Mouse (Mus musculus) bone marrow, adult 2 months (tissue): ENCODE data around the gene Epn3. TPM values are rescaled to one million over a fixed set of nuclear protein-coding genes. Genes with fewer than 3 reads are reported as not detected.
A peak's percentile ranks its signal among the peaks of the same experiment; 100 is the strongest.

Experiments
- H3K27ac ChIP-seq: fragments of 200-500 bp; 2 replicates; pipeline ENCODE4 v1.5.1; 2012; ENCODE audit warnings: low read depth, mild to moderate bottlenecking, control low read depth, inconsistent platforms, low read length; ENCODE audit not compliant: control insufficient read depth, poor library complexity, insufficient read depth
- H3K4me1 ChIP-seq: fragments of 200-500 bp; 2 replicates; pipeline ENCODE4 v1.6.1; 2011; ENCODE audit warnings: low read length; ENCODE audit not compliant: control insufficient read depth, insufficient read depth
- H3K4me3 ChIP-seq: fragments of 200-500 bp; replicated peaks from 2 replicates; pipeline ENCODE3; 2011; ENCODE audit warnings: mild to moderate bottlenecking, low read depth, low read length, control low read depth; ENCODE audit not compliant: control insufficient read depth
- CTCF ChIP-seq: fragments of 200-500 bp; IDR thresholded peaks from 2 replicates; pipeline ENCODE4 v1.5.1; 2011; ENCODE audit warnings: low read length, control low read depth; ENCODE audit not compliant: control insufficient read depth, insufficient read depth
- POLR2A ChIP-seq: fragments of 200-500 bp; IDR thresholded peaks from 2 replicates; pipeline ENCODE4 v1.6.1; 2011; ENCODE audit warnings: low read depth, mild to moderate bottlenecking, control low read depth, low read length, borderline replicate concordance; ENCODE audit not compliant: control insufficient read depth
- WGBS: fragments of 180-500 bp; shearing (Covaris S2); methylation state at CpG from one replicate; pipeline ENCODE4 v1.1.7; 2018; 5-methylcytosine and 5-hydroxymethylcytosine counted together
- polyA plus RNA-seq: library from polyadenylated mRNA; stranded (reverse); fragments of >200 nt; gene quantifications from 2 replicates; pipeline ENCODE4 v1.2.4, GENCODE M21; 2011; ENCODE audit warnings: low replicate concordance; ENCODE audit not compliant: missing spikeins, insufficient read depth, insufficient read length

The Epn3 gene
- polyA plus RNA-seq, 1 experiment = not detected

- Histone ChIP-seq H3K4me3 (no peak overlapping the region), H3K4me1 (no peaks in the 10 kb centered on the region), H3K27ac (no peak overlapping the region)
- WGBS = 88% methylated on average over 4 of the region's 4 CpGs
- TF ChIP-seq POLR2A (no peak), CTCF (no peak)
These were observed 42.6 kb upstream of the Epn3 start for GRCm38 (mm10) chr11:94542400-94542799.

- WGBS = 77% methylated on average over 7 of the region's 7 CpGs
- no peak overlapping the region for H3K4me3 ChIP-seq
- TF ChIP-seq CTCF (no peak), POLR2A (no peak)
These were observed 40.0 kb upstream of the Epn3 start for GRCm38 (mm10) chr11:94539761-94540160.

GRCm38 (mm10) chr11:94538733-94539292, 39.0 kb upstream of the Epn3 start:
- TF ChIP-seq POLR2A (no peak), CTCF (no peak)
- no peak overlapping the region for H3K4me3 ChIP-seq
- no peaks in the 10 kb centered on the region for H3K4me1 ChIP-seq
- H3K27ac ChIP-seq = no peak overlapping the region
- WGBS = 74% methylated on average over 8 of the region's 8 CpGs

More at GRCm38 (mm10) chr11:94539761-94540160, 40.0 kb upstream of the Epn3 start:
- H3K27ac ChIP-seq = no peak overlapping the region
- no peaks in the 10 kb centered on the region for H3K4me1 ChIP-seq

- TF ChIP-seq POLR2A = no peak
- TF ChIP-seq CTCF = no peak
- H3K27ac ChIP-seq = no peak overlapping the region
- H3K4me3 ChIP-seq = no peak overlapping the region
- H3K4me1 ChIP-seq = no peaks in the 10 kb centered on the region
- WGBS = 87% methylated on average over 8 of the region's 8 CpGs
These were observed 33.4 kb upstream of the Epn3 start for GRCm38 (mm10) chr11:94533171-94533570.

DNA sequence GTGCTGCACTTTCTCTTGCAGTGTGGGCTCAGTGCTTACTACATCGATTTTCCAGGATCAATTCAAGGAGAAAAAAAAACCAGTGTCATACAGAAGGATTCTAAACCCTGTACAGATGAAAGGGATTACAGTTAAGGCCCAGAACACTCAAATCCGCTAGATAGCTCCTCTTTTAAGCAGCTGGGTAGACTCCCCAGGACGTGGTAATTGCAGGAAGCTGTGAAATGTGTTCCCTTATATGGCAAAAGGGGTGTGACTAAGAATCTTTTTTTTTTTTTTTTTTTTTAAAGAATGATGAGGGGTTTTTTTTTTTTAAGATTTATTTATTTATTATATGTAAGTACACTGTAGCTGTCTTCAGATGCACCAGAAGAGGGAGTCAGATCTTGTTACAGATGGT, 29.1 kb upstream of the Epn3 start:
- H3K4me1 ChIP-seq = no peaks in the 10 kb centered on the region
- no peak overlapping the region for H3K27ac ChIP-seq
- H3K4me3 ChIP-seq = no peak overlapping the region
- no peak for TF ChIP-seq CTCF
- TF ChIP-seq POLR2A = no peak
- WGBS = 41% methylated on average over 3 of the region's 3 CpGs

DNA sequence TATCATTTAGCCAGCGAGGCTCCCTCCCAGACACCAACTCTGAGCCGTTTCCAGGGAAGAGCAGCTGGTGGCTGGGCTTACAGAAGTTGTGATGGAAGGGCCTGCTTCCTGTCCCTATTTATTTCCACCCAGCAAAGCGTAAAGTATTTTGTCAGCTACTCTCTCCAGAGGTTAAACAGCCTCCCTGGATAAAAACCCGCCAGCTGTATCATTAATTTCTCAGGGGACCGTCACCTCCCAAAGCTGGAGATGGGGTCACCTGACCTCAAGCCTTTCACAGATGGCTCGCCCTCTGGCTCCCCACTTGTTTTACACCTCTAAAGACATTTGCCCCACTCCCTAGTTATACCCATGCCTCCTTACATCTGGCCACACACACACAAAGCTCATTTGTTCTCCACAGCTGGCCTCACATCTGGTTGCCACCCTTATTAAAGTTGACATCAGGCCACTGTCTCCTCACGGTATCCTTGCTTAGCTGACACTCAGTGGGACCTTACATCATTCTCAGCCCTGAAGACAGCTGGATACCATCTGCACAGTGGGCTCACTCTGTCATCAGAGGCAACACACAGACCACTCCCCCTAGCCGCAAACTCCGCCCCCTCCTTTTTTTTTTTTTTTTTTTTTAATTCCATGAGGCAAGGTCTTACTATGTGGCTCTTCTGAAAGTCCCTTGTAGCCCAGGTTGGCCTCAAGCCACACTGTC, 26.6 kb upstream of the Epn3 start:
- no peak overlapping the region for H3K27ac ChIP-seq
- H3K4me3 ChIP-seq = no peak overlapping the region
- H3K4me1 ChIP-seq = no peaks in the 10 kb centered on the region
- 64% methylated on average over 9 of the region's 9 CpGs for WGBS
- TF ChIP-seq POLR2A (no peak), CTCF (no peak)

DNA sequence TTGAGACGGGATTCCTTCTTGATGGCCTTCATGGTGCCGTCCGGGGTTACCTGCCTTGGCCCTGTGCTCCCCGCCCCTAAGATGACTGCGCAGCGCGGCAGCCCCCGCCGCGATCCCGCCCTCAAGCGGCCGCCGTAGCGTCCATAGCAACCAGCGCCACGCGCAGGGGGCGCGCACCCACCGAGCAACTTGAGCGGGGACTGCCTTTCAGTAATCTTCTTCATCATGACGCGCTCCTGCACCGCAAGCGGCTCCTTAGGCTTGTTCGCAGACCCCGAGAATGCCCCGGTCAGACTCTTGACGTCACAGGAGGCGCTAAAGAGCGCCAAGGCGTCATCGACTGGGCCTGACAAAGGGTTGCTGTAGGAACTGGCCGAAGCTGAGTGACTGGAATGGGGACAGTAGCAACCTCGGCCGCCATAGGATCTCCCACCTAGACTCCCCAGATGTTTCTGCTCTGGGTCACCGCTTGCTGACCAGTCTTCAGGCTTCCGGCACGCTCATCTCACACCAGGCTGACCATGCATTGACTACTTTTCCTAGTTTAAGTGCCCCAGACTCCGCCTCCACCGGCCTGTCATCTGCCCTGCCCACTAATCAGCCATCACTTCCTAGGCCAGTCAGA, 21.6 kb upstream of the Epn3 start, which contains the start of gene Mycbpap:
TSS of gene Mycbpap (minus strand) at position 524 of the 625 bp plus-strand sequence.
- Histone ChIP-seq H3K27ac (no peak within 1 kb of the TSS), H3K4me1 (no peaks in the 10 kb centered on the region), H3K4me3 (peak within 1 kb of the TSS; percentile 61)
- WGBS = 5% methylated on average over 42 of the region's 42 CpGs
- TF ChIP-seq POLR2A (no peak), CTCF (no peak)

DNA sequence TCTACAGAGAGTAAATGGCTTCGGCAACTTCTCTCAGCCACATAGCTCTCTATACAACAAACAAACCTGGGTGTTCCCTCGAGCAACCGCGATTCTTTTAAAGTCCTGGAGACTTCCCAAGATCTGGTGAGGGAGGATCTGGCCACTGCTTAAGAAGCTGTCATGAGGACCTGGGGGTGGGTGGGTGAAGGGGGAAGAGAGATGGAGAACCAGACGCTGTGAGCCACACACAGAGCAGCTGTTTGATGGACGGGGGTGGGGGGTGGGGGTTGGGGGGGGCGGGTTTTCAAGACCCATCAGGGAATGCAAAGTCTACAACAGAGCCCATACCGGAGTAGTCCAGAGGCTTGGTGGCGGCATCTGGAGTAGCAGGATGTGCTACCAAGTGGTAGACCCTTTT, 13.7 kb upstream of the Epn3 start:
- Histone ChIP-seq H3K4me3 (no peak overlapping the region), H3K27ac (no peak overlapping the region), H3K4me1 (no peaks in the 10 kb centered on the region)
- TF ChIP-seq CTCF = no peak
- no peak for TF ChIP-seq POLR2A
- 65% methylated on average over 9 of the region's 9 CpGs for WGBS

DNA sequence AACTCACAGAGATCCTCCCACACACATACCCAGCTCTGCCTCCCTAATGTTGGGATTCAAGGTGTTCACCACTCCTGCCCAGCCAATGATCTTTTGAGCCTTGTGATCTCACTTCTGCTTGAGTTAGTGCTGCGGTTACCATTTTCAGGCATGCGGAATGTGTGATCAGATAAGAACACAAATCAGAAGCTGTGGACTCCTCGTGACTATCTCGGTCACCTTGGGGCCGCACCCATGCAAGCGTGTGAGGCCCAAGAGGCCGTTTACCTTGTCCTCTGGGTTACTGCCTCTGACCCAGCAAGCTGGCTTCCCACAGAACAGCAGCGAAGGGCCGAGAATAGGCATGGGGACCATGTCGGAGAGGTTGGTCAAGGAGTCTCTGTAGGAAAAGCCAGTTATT, 9.2 kb upstream of the Epn3 start:
- TF ChIP-seq CTCF = no peak
- TF ChIP-seq POLR2A = no peak
- H3K4me1 ChIP-seq = no peaks in the 10 kb centered on the region
- no peak overlapping the region for H3K27ac ChIP-seq
- 84% methylated on average over 10 of the region's 10 CpGs for WGBS
- no peak overlapping the region for H3K4me3 ChIP-seq
